25 mouse cellular contexts compared by ENCODE assay signal in the genomic region with DNA sequence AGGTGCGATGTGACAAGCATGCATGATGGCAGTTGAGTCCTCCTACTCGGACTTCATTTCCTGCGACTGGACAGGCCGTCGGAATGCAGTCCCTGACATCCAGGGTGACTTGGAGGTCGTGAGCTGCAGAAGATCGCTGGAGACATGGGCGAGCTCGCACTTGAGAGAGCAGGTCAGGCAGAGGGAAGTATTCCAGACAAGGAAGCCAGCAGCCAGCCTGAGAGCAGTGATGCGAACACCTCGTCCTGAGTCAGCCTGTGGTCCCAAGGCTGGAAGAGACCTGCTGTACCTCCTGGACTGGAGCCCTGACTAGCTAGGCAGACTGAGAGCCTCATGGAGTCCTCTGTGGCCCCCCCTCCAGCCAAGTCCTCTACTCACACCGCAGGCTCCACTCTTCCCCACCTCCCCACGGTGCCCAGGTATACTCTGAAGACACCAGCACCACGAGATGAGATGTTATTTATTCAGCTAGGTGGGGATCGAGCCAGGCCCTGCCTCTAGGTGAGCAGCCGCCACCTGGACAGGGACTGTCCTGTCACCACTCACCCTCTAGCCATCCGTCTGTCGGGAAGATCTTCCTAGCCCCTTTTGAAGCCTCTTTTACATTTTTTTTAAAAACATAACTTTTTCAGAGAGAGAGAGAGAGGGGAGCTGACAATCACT. TPM values are rescaled to one million over a fixed set of nuclear protein-coding genes. Genes with fewer than 3 reads are reported as not detected.
DNase-seq lines count a peak whose midpoint lies in the region; ATAC-seq and TF ChIP-seq lines count a peak whose summit lies in the region.
"Had no signal": no experiment of that assay in that cellular context is flagged by ENCODE, and none has a peak within 500 bp of the region (broad histone marks: within the 10 kb centered on the region; RNA-seq: fewer than 3 reads in every experiment).

No protein-coding gene starts in this region.

- no peak overlapping the region for H3K4me3 ChIP-seq in heart, embryonic 10.5 days
- H3K4me3 ChIP-seq in hindbrain, embryonic 11.5 days (ENCODE audit: low read depth, low read length), result no peak overlapping the region
- H3K4me3 ChIP-seq in hindbrain, embryonic 13.5 days, result no peak overlapping the region
- H3K4me3 ChIP-seq in midbrain, postnatal 0 days (ENCODE audit: low read depth, low read length), result no peak overlapping the region
- no peak overlapping the region for H3K4me3 ChIP-seq in midbrain, embryonic 13.5 days (replicated peaks)
- H3K4me3 ChIP-seq in limb, embryonic 11.5 days (ENCODE audit: low read depth, low read length), result no peak overlapping the region
- H3K4me3 ChIP-seq: embryonic facial prominence, embryonic 15.5 days; limb, embryonic 13.5 days; liver, embryonic 13.5 days; lung, embryonic 15.5 days; myocyte had no signal

- no peak overlapping the region for H3K4me2 ChIP-seq in hindbrain, embryonic 11.5 days (replicated peaks; ENCODE audit: low read depth, low read length)
- H3K4me2 ChIP-seq in hindbrain, embryonic 13.5 days, result no peak overlapping the region
- H3K4me2 ChIP-seq in midbrain, postnatal 0 days (ENCODE audit: low read depth, low read length, poor library complexity, severe bottlenecking), result no peak overlapping the region
- no peak overlapping the region for H3K4me2 ChIP-seq in midbrain, embryonic 13.5 days (replicated peaks)
- H3K4me2 ChIP-seq in limb, embryonic 11.5 days (ENCODE audit: low read depth, severe bottlenecking), result no peak overlapping the region
- H3K4me2 ChIP-seq: embryonic facial prominence, embryonic 15.5 days; limb, embryonic 13.5 days; liver, embryonic 13.5 days; lung, embryonic 15.5 days had no signal

- no peaks in the 10 kb centered on the region for H3K36me3 ChIP-seq in heart, embryonic 10.5 days
- H3K36me3 ChIP-seq in hindbrain, embryonic 11.5 days (ENCODE audit: control insufficient read depth, insufficient read depth, low read length), result no peaks in the 10 kb centered on the region
- H3K36me3 ChIP-seq in hindbrain, embryonic 13.5 days, result no peaks in the 10 kb centered on the region
- no peaks in the 10 kb centered on the region for H3K36me3 ChIP-seq in midbrain, postnatal 0 days (ENCODE audit: insufficient read depth, low read length)
- H3K36me3 ChIP-seq in midbrain, embryonic 13.5 days, result no peaks in the 10 kb centered on the region
- no peaks in the 10 kb centered on the region for H3K36me3 ChIP-seq in limb, embryonic 11.5 days (ENCODE audit: control insufficient read depth, insufficient read depth, low read length)
- H3K36me3 ChIP-seq: embryonic facial prominence, embryonic 15.5 days; limb, embryonic 13.5 days; liver, embryonic 13.5 days; lung, embryonic 15.5 days had no signal

- TF ChIP-seq CTCF in midbrain, postnatal 0 days (IDR thresholded peaks at IDR 0.05), result no peak

- no peaks in the 10 kb centered on the region for H3K9me3 ChIP-seq in heart, embryonic 10.5 days
- H3K9me3 ChIP-seq in hindbrain, embryonic 11.5 days (ENCODE audit: control insufficient read depth, low read length), result no peaks in the 10 kb centered on the region
- no peaks in the 10 kb centered on the region for H3K9me3 ChIP-seq in hindbrain, embryonic 13.5 days
- H3K9me3 ChIP-seq in midbrain, postnatal 0 days (ENCODE audit: low read length), result no peaks in the 10 kb centered on the region
- H3K9me3 ChIP-seq in midbrain, embryonic 13.5 days, result no peaks in the 10 kb centered on the region
- no peaks in the 10 kb centered on the region for H3K9me3 ChIP-seq in limb, embryonic 11.5 days (ENCODE audit: control insufficient read depth, low read length)
- H3K9me3 ChIP-seq: embryonic facial prominence, embryonic 15.5 days; limb, embryonic 13.5 days; liver, embryonic 13.5 days; lung, embryonic 15.5 days had no signal

- no peaks in the 10 kb centered on the region for H3K27me3 ChIP-seq in heart, embryonic 10.5 days (ENCODE audit: insufficient read depth, poor library complexity, severe bottlenecking)
- H3K27me3 ChIP-seq in hindbrain, embryonic 11.5 days (ENCODE audit: control insufficient read depth, insufficient read depth, low read length), result no peaks in the 10 kb centered on the region
- H3K27me3 ChIP-seq in hindbrain, embryonic 13.5 days, result no peaks in the 10 kb centered on the region
- H3K27me3 ChIP-seq in midbrain, postnatal 0 days (ENCODE audit: insufficient read depth, low read length), result no peaks in the 10 kb centered on the region
- no peaks in the 10 kb centered on the region for H3K27me3 ChIP-seq in midbrain, embryonic 13.5 days
- no peaks in the 10 kb centered on the region for H3K27me3 ChIP-seq in limb, embryonic 11.5 days (ENCODE audit: control insufficient read depth, insufficient read depth, low read length)
- H3K27me3 ChIP-seq: embryonic facial prominence, embryonic 15.5 days; limb, embryonic 13.5 days; liver, embryonic 13.5 days; lung, embryonic 15.5 days had no signal

- 0 out of 2 replicates have a peak, but pooled peaks have one; percentile 17 for ATAC-seq in hindbrain, embryonic 11.5 days (ENCODE audit: low FRiP score)
- no peak for ATAC-seq in hindbrain, embryonic 13.5 days (ENCODE audit: low FRiP score)
- peak; percentile 23; the same call in 1 of the 2 replicates for ATAC-seq in midbrain, postnatal 0 days (ENCODE audit: low FRiP score)
- ATAC-seq in midbrain, embryonic 13.5 days, result no peak
- no peak for ATAC-seq in limb, embryonic 11.5 days (ENCODE audit: insufficient number of reproducible peaks, low FRiP score, low TSS enrichment, low read depth)
- ATAC-seq: forebrain, embryonic 16.5 days; hindbrain, embryonic 16.5 days had no signal

- peak; percentile 41 for DNase-seq in heart, adult 11 months
- DNase-seq in heart, embryonic 10.5 days (ENCODE audit: low spot score), result no peak
- no peak for DNase-seq in hindbrain, embryonic 11.5 days (ENCODE audit: low spot score)
- no peak for DNase-seq in midbrain, postnatal 0 days (ENCODE audit: low spot score)
- DNase-seq in limb, embryonic 11.5 days (ENCODE audit: low spot score), result peak; percentile 22
- DNase-seq: gastrocnemius, postnatal 25 days; heart, postnatal 10 days; kidney, adult 18-20 months; liver, embryonic 13.5 days; midbrain, embryonic 14.5 days had no signal

- no peak overlapping the region for H3K27ac ChIP-seq in heart, embryonic 10.5 days
- H3K27ac ChIP-seq in hindbrain, embryonic 11.5 days (ENCODE audit: low read depth, low read length), result no peak overlapping the region
- H3K27ac ChIP-seq in hindbrain, embryonic 13.5 days, result no peak overlapping the region
- no peak overlapping the region for H3K27ac ChIP-seq in midbrain, postnatal 0 days (ENCODE audit: low read depth, low read length)
- H3K27ac ChIP-seq in midbrain, embryonic 13.5 days, result no peak overlapping the region
- H3K27ac ChIP-seq in limb, embryonic 11.5 days (replicated peaks; ENCODE audit: low read depth, low read length), result no peak overlapping the region
- H3K27ac ChIP-seq: embryonic facial prominence, embryonic 15.5 days; limb, embryonic 13.5 days; liver, embryonic 13.5 days; lung, embryonic 15.5 days had no signal

- no peaks in the 10 kb centered on the region for H3K4me1 ChIP-seq in heart, embryonic 10.5 days
- no peaks in the 10 kb centered on the region for H3K4me1 ChIP-seq in hindbrain, embryonic 11.5 days (replicated peaks; ENCODE audit: control insufficient read depth, insufficient read depth, low read length)
- H3K4me1 ChIP-seq in hindbrain, embryonic 13.5 days (replicated peaks), result no peaks in the 10 kb centered on the region
- no peaks in the 10 kb centered on the region for H3K4me1 ChIP-seq in midbrain, postnatal 0 days (ENCODE audit: insufficient read depth, low read length)
- H3K4me1 ChIP-seq in midbrain, embryonic 13.5 days (replicated peaks), result no peaks in the 10 kb centered on the region
- H3K4me1 ChIP-seq in limb, embryonic 11.5 days (ENCODE audit: control insufficient read depth, insufficient read depth, low read length), result no peaks in the 10 kb centered on the region
- H3K4me1 ChIP-seq: embryonic facial prominence, embryonic 15.5 days; limb, embryonic 13.5 days; liver, embryonic 13.5 days; lung, embryonic 15.5 days had no signal

- no peak overlapping the region for H3K9ac ChIP-seq in hindbrain, embryonic 11.5 days (ENCODE audit: low read depth, low read length)
- no peak overlapping the region for H3K9ac ChIP-seq in hindbrain, embryonic 13.5 days
- no peak overlapping the region for H3K9ac ChIP-seq in midbrain, postnatal 0 days (replicated peaks; ENCODE audit: low read length, poor library complexity, severe bottlenecking)
- H3K9ac ChIP-seq in midbrain, embryonic 13.5 days (replicated peaks), result no peak overlapping the region
- H3K9ac ChIP-seq in limb, embryonic 11.5 days (ENCODE audit: low read length), result no peak overlapping the region
- H3K9ac ChIP-seq: embryonic facial prominence, embryonic 15.5 days; limb, embryonic 13.5 days; liver, embryonic 13.5 days; lung, embryonic 15.5 days had no signal

- 66% methylated on average over 18 of the region's 18 CpGs for WGBS in heart, embryonic 10.5 days
- WGBS in hindbrain, embryonic 11.5 days, result 83% methylated on average over 18 of the region's 18 CpGs
- WGBS in hindbrain, embryonic 13.5 days, result 84% methylated on average over 18 of the region's 18 CpGs
- WGBS in midbrain, postnatal 0 days, result 81% methylated on average over 18 of the region's 18 CpGs
- 85% methylated on average over 18 of the region's 18 CpGs for WGBS in midbrain, embryonic 13.5 days
- 59% methylated on average over 18 of the region's 18 CpGs for WGBS in limb, embryonic 11.5 days

RNA-seq across cellular contexts. Expression of a gene that starts 11.5 kb away (rescaled TPM):
- not detected in 2 replicates for polyA plus RNA-seq in heart, embryonic 10.5 days (2016; fragmentation: Nextera tagmentation; extraction: Ambion mirVana)
- not detected in 2 replicates for polyA plus RNA-seq in hindbrain, embryonic 11.5 days (2014; fragmentation: Nextera tagmentation; extraction: Ambion mirVana)
- not detected in 2 replicates for polyA plus RNA-seq in hindbrain, embryonic 13.5 days (2015; fragmentation: Nextera tagmentation; extraction: Ambion mirVana)
- not detected in 2 replicates for total RNA-seq in midbrain, postnatal 0 days (2014; rRNA removed)
- polyA plus RNA-seq in midbrain, postnatal 0 days (2015; fragmentation: Nextera tagmentation; extraction: Ambion mirVana), result not detected in 2 replicates
- polyA plus RNA-seq in midbrain, embryonic 13.5 days (2015; fragmentation: Nextera tagmentation; extraction: Ambion mirVana), result not detected in 2 replicates
- not detected in 2 replicates for polyA plus RNA-seq in limb, embryonic 11.5 days (2014; fragmentation: Nextera tagmentation; extraction: Ambion mirVana)
- total RNA-seq: adrenal gland, adult 18-20 months; adrenal gland, postnatal 4 days; gastrocnemius, postnatal 25 days; heart, postnatal 10 days; layer of hippocampus, postnatal 14 days; megakaryocyte progenitor cell, adult 5-6 weeks; neutrophil, adult 5-6 weeks had no signal
- polyA plus RNA-seq: C2C12; embryonic facial prominence, embryonic 15.5 days; forebrain, embryonic 16.5 days; hindbrain, embryonic 16.5 days; large intestine, adult 2 months; limb, embryonic 13.5 days; liver, embryonic 13.5 days; lung, embryonic 15.5 days; midbrain, embryonic 14.5 days; myocyte had no signal

RNA-seq across cellular contexts. Expression of a gene that starts 57.8 kb away (rescaled TPM):
- not detected in 2 replicates for polyA plus RNA-seq in heart, embryonic 10.5 days (2016; fragmentation: Nextera tagmentation; extraction: Ambion mirVana)
- polyA plus RNA-seq in hindbrain, embryonic 11.5 days (2014; fragmentation: Nextera tagmentation; extraction: Ambion mirVana), result not detected in 2 replicates
- polyA plus RNA-seq in hindbrain, embryonic 13.5 days (2015; fragmentation: Nextera tagmentation; extraction: Ambion mirVana), result not detected in 2 replicates
- not detected in 2 replicates for total RNA-seq in midbrain, postnatal 0 days (2014; rRNA removed)
- polyA plus RNA-seq in midbrain, postnatal 0 days (2015; fragmentation: Nextera tagmentation; extraction: Ambion mirVana), result not detected in 2 replicates
- 0.17 TPM in 1 of 2 replicates, not detected in the other for polyA plus RNA-seq in midbrain, embryonic 13.5 days (2015; fragmentation: Nextera tagmentation; extraction: Ambion mirVana)
- polyA plus RNA-seq in limb, embryonic 11.5 days (2014; fragmentation: Nextera tagmentation; extraction: Ambion mirVana), result not detected in 2 replicates
- total RNA-seq: adrenal gland, postnatal 4 days; gastrocnemius, postnatal 25 days; heart, postnatal 10 days; layer of hippocampus, postnatal 14 days; megakaryocyte progenitor cell, adult 5-6 weeks; neutrophil, adult 5-6 weeks had no signal
- polyA plus RNA-seq: embryonic facial prominence, embryonic 15.5 days; forebrain, embryonic 16.5 days; hindbrain, embryonic 16.5 days; large intestine, adult 2 months; limb, embryonic 13.5 days; liver, embryonic 13.5 days; lung, embryonic 15.5 days; midbrain, embryonic 14.5 days had no signal

RNA-seq across cellular contexts. Expression of a gene that starts 58.0 kb away (rescaled TPM):
- polyA plus RNA-seq in heart, embryonic 10.5 days (2016; fragmentation: Nextera tagmentation; extraction: Ambion mirVana), result not detected in 2 replicates
- not detected in 2 replicates for polyA plus RNA-seq in hindbrain, embryonic 11.5 days (2014; fragmentation: Nextera tagmentation; extraction: Ambion mirVana)
- polyA plus RNA-seq in hindbrain, embryonic 13.5 days (2015; fragmentation: Nextera tagmentation; extraction: Ambion mirVana), result not detected in 2 replicates
- total RNA-seq in midbrain, postnatal 0 days (2014; rRNA removed), result not detected in 2 replicates
- polyA plus RNA-seq in midbrain, postnatal 0 days (2015; fragmentation: Nextera tagmentation; extraction: Ambion mirVana), result not detected in 2 replicates
- not detected in 2 replicates for polyA plus RNA-seq in midbrain, embryonic 13.5 days (2015; fragmentation: Nextera tagmentation; extraction: Ambion mirVana)
- not detected in 2 replicates for polyA plus RNA-seq in limb, embryonic 11.5 days (2014; fragmentation: Nextera tagmentation; extraction: Ambion mirVana)
- total RNA-seq: adrenal gland, adult 18-20 months; adrenal gland, postnatal 4 days; gastrocnemius, postnatal 25 days; heart, postnatal 10 days; layer of hippocampus, postnatal 14 days; megakaryocyte progenitor cell, adult 5-6 weeks; neutrophil, adult 5-6 weeks had no signal
- polyA plus RNA-seq: C2C12; embryonic facial prominence, embryonic 15.5 days; forebrain, embryonic 16.5 days; hindbrain, embryonic 16.5 days; large intestine, adult 2 months; limb, embryonic 13.5 days; liver, embryonic 13.5 days; lung, embryonic 15.5 days; midbrain, embryonic 14.5 days; myocyte had no signal

Comparison
In these comparisons a context has a peak if more than half of its experiments do, and no peak if none do; other contexts are left out.
1. DNase-seq: peak in heart, adult 11 months (single experiment) and limb, embryonic 11.5 days (single experiment); none in heart, embryonic 10.5 days (single experiment), hindbrain, embryonic 11.5 days (single experiment) and midbrain, postnatal 0 days (single experiment).
2. ATAC-seq: peak in hindbrain, embryonic 11.5 days (single experiment) and midbrain, postnatal 0 days (single experiment); none in hindbrain, embryonic 13.5 days (single experiment), midbrain, embryonic 13.5 days (single experiment) and limb, embryonic 11.5 days (single experiment).